Mouse (Mus musculus): ENCODE data around the gene Sptlc2.
A peak's percentile ranks its signal among the peaks of the same experiment; 100 is the strongest.

The Sptlc2 gene

DNA sequence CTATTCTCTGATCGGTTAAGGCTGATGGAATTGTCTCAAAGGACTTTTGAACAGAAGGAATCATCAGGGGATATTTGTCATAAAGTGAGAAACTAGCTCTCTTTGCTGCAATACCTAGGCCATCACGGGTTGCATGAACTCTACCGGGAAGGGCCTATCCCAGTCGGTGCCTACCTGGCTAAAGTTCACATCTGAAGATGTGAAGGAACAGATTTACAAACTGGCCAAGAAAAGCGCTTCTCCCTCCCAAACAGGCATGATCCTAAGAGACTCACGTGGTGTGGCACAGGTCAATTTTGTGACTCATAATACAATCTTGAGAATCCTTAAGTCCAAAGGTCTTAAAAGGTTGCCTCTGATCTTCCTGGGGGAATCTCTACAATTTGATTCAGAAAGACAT, 6.2 kb upstream of the Sptlc2 start:
- no peak for DNase-seq

DNA sequence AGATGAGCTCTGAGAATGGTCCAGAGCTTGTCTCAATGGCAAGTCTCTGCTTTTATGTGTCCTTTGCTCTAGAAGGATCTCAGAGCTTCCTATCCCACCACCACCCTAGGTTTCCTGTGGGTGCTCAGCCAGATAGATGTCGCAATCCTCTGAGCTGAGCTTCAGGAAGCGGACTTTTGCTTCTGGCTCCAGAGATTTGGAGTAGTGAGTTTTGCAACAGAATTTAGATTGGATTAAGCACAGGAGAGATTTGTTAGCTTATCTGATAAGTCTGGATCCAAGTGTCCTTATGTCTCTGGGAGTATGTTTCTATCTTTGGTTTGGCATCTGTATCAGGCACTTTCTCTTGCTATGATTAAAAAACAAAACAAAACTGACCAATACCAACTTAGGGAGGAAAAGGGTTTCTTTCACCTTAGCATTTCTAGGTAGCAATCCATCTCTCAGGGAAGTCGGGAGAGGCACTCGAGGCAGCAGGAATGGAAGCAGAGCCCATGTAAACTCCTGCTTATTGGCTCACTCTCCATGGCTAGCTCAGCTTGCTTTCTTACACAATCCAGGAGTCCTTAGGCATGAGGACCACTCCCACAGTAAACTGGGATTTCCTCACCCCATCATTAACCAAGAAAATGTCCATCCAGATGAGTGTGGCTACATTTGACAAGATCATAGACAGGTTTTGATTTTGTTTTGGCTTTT, 5.4 kb upstream of the Sptlc2 start:
- DNase-seq = peak; percentile 82

- no peak for DNase-seq
Measured at GRCm38 (mm10) chr12:87391355-87391754, 3.2 kb upstream of the Sptlc2 start.

GRCm38 (mm10) chr12:87389231-87389630, 1.1 kb upstream of the Sptlc2 start:
- DNase-seq = no peak

- peak; percentile 53 for DNase-seq
Measured at GRCm38 (mm10) chr12:87387171-87388121, 709 bp downstream of the Sptlc2 start.

DNA sequence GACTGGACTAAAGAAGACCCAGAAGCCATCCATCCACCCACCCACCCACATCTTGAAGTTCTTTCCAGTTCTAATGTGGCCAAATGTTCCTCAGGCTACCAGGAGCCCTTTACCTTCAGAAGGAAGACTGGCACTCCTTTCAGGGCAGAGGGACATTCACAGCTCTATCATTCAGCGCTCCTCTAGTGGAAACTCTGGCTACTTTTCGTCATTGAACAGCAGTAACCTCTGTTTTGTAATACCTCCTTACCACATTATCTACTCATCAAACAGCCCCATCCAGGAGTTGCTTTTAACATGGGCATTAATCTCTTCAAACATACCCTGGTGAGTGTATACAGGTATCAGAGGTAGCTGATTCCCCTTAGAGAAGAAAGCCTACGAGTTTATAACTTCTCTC, 3.1 kb downstream of the Sptlc2 start:
- DNase-seq = no peak

- peak; percentile 69 for DNase-seq
Measured at GRCm38 (mm10) chr12:87381380-87381682, 6.8 kb downstream of the Sptlc2 start.

DNA sequence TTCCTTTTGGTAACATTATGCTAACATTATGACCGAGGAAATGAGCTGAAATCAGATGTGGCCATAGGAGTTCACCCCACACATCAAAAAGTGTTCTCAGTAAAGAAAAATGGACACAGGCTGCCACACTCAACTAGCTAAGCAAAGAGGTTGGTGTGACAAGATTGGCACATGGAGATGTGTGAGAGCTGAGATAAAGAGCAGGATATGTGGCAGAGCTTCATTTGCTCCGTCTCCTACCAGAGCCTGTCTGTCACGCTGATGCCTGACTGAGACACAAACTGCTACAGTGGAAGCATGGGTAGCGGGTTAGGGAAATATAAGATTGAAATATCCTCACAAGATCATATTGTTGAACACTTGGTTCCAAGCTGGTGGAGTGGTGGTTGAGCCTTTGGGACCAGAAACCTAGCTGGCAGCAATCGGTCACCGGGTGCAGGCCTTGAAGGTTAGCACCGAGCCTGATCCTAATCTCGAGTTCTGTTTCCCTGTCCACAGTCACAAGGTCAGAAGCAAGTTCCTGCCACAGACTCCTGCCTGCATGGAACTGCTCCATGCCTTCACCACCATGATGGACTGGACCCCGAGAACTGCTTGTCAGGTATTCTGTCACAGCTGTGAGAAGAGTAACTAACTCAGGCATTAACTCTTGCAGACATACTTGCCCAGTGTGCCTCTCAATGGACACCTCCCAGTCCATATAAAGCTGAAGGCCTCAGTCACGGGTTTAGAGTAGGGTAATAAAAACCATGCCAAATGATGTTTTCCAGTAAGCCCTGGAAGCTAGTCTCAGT, 7.4 kb downstream of the Sptlc2 start:
- no peak for DNase-seq

GRCm38 (mm10) chr12:87379496-87379895, 8.7 kb downstream of the Sptlc2 start:
- no peak for DNase-seq

- peak; percentile 43 for DNase-seq
Measured at GRCm38 (mm10) chr12:87374159-87374558, 14.0 kb downstream of the Sptlc2 start.

DNA sequence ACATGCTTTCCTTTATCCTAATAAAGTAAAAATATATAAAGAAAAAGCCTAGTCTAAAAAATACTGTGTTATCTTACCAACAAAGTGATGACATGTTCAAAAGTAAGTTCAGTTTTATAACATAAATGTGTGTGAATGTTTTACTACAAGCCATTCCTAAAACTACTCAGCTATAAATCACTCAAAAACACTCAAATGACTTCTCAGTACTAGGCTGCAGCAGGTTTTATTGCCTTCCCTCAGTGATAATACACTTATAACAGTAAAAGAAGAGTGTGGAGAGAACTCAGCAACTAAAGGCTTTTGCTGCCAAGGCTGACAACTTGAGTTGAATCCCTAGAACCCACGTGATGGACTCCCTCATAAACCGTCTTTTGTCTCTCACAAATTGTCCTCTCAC, 18.8 kb downstream of the Sptlc2 start:
- no peak for DNase-seq

DNA sequence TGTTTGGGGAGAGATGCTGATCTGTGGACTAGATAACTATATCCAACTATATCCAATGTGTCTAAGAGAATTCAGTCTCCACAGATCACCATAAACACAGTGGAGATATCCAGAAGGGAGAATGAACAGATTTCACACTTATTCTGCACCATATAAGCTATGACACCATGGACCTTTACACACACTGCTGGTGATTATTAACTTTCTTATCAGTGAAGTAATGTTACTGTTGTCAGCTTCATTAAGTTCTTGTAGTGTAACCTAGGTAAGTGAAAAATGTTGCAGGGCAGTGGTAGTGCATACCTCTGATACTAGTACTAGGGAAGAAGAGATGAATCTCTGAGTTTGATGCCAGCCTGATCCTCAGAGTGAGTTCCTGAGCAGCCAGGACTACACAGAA, 20.1 kb downstream of the Sptlc2 start:
- DNase-seq = no peak

DNA sequence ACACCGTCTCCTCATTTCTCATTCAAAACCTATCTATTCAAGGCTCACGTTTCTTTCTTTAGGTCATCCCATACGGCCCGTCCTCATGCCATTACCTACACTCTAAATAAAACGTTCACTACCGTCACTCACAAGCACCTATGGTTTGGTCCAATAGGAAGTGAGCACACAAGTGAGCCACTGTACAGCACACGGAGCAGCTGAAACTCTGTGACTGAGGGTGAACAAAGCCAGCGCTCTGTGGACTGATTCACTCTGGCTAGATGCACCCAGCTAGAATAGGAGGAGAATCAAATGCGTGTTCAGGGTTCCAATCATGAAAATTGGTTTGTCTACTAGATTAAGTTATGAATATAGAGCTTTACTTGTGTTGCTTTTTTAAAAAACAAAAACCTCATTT, 22.5 kb downstream of the Sptlc2 start:
- DNase-seq = no peak

DNA sequence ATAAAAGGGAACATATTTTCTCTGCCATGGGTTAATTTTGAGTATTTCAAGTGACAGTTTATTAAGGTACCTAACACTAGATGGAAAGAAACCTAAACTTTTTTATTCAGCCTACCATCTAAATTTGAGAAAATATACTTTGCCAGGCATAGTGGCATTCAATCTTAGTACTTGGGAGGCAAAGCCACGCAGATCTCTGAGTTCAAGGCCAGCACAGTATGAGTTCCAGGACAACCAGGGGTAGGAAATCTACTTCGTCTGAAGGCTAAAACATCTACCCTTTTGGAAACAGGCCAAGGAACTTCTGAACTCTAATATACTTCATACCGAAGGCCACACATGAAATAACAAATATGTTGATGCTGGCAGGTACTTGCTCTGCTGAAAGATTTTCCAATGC, 26.0 kb downstream of the Sptlc2 start:
- no peak for DNase-seq

- DNase-seq = peak; percentile 53
Measured at GRCm38 (mm10) chr12:87348029-87348428, 40.1 kb downstream of the Sptlc2 start.

GRCm38 (mm10) chr12:87347511-87347910, 40.6 kb downstream of the Sptlc2 start:
- peak; percentile 25 for DNase-seq

DNA sequence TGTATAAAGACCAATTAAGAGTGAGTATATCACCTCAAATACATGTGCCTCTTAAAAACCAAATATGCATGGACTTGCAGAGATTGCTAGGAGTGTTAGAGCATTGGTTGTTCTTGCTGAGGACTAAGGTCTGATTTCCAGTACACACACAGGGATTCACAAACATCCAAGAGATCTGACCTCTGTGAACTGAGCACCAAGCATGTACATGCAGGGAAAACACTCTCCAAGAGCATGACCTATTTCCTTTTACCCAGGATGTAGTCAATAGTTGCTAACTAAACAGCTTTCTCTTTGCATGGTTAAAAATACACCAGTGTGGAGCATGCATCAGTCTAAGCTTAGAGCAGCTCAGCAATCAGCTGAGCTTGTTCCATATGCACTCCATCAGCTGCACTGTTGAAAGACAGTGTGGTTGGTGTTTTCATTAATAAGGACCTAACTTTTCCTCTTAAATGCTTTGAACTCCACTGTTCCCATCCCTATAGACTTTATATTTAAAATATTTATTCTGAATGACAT, 45.0 kb downstream of the Sptlc2 start:
- DNase-seq = no peak

DNA sequence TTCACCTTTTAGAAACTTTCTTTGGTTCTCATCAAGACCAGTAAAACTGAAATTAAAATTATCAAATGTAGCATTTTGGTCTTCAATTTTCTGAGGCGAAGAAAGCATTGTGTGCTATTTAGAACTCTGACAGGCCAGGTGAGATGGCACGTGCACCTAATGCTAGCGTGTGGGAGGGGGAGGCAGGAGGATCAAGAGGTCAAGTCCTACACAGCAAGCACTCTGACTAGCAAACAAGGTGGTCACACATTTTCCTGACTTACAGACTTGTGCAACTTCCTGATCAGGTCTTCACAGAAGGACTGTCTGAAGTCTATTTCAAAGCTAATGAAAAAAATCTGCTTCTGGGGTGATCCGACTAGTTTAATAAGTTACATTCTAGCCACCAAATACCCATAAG, 50.1 kb downstream of the Sptlc2 start:
- no peak for DNase-seq

DNA sequence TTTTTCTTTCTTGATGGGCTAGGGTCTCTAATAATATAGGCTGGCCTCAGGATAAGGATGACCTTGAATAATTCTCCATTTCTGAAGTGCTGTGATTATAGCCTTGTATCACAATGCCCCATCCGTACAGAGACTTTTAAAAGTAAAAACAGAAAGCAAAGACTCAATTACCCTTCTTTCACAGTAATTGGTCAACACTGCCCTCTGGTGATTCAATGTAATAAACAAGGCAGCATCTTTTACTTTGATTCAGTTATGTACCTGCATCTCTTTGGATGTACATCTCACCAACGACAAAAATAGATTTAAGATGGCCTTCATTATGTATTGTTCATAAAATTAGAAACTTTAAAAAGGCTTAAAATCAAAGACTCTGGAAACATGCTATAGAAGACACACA, 53.3 kb downstream of the Sptlc2 start:
- DNase-seq = peak; percentile 44

DNA sequence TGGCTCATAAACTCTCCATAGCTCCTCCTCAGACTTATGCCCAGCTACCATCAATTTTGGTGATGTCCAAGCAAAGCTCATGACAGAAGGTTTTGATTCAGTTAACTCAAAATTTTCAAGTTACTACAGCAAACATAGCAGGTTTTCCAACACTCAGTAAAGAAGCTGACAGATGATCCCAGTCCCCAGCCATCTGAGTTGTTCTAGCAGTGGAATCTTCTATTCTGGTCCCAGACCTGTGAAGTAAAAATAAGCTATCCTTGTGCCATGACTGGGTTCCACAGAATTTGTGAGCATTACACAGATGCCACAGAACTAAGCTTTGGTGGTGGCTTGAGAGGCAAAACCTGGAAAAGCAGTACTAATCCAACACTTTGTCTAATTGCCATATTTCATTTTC, 54.4 kb downstream of the Sptlc2 start:
- DNase-seq = no peak

DNA sequence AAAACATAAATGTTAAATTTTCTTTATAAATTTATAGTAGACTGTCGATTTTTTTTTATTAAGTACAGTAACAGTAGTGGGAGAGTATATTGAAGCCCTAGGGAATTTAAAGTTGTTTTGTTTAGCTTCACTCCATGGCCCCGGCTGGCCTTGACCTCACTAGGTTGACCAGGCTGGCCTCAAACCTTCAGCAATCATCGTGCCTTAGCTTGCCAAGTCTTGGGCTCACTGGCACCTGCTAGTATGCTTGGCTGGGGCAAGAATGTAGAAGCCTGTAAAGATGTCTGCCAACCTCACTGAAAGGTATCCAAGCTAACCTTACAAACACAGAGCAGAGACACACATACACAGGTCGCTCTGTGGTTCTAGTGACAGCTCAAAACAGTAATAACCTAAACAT, 55.6 kb downstream of the Sptlc2 start:
- DNase-seq = no peak

GRCm38 (mm10) chr12:87331908-87332307, 56.2 kb downstream of the Sptlc2 start:
- DNase-seq = no peak

DNA sequence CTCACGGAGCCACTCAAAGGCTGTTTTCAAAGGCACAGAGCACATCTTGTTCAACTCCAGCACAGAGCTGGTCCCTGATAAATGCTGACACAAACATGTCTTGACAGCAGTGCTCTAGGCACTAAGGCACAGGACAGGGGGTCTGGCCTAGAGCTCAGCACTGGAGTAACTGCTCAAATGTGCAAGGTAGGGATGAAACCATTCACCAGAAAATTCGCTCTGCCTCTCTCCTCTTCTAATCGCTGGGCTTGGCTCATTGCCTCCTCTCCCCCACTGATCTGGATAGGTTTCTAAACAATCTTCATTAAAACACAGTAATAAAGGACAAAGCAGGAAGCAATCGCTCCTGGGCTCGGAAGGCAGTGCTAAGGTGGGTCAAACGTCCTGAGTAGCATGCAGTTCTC, 57.1 kb downstream of the Sptlc2 start:
- DNase-seq = no peak

Data from lung, postnatal 36 days (tissue).